Mouse (Mus musculus): Measurements from ENCODE around the gene Fabp3. TPM values are rescaled to one million over a fixed set of nuclear protein-coding genes. Genes with fewer than 3 reads are reported as not detected.
A peak's percentile ranks its signal among the peaks of the same experiment; 100 is the strongest.

Gene Fabp3
- polyA plus RNA-seq, 1 experiment from 2014 or later = 339 TPM

DNA sequence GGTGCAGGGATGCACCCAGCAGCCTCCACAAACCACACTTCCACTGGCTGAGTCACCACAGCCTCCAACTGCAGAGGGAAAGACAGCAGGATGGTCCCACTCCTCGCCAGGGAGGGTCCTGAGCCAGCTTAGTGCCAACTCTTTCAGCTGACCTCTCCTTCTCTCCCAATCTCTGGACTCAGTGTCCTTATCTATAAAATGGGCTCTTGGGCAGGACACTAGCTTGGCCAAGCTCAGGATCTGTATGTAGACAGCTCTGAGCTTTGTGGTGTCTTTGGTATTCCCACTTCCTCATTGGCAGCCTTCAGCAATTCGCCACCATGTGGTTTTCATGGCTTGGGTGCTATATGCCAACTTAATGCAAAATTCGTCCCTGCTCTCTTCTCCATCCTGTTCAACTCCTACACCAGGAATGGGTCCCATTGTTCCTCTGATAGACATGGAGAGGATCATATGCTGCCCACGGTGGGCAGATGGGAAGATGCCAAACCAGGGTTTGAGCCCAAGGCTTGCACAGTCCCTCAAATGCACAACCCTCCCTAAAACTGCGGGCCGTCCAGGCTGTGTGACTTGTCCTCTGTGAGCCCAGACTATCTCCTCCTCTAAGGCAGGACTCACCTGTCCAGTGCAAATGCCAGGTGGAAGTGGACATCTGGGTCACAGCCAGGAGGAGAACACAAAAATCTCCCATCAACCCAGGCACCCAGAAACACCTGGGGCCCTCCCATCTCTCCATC lies 37.6 kb upstream of the Fabp3 start:
- Histone ChIP-seq H3K27ac (ENCODE audit: low read depth, low read length) (no peak overlapping the region), H3K9me3 (ENCODE audit: control insufficient read depth, low read length) (no peaks in the 10 kb centered on the region), H3K4me1 (ENCODE audit: control insufficient read depth, insufficient read depth, low read depth, low read length) (peaks cover 4% of the 10 kb centered on the region; the same call in 1 of the 2 replicates), H3K4me2 (ENCODE audit: low read length) (no peak overlapping the region), H3K27me3 (replicated peaks; ENCODE audit: control insufficient read depth, insufficient read depth, low read length) (no peaks in the 10 kb centered on the region), H3K9ac (ENCODE audit: low read depth, low read length) (no peak overlapping the region), H3K4me3 (ENCODE audit: low read length) (no peak overlapping the region), H3K36me3 (ENCODE audit: control insufficient read depth, insufficient read depth, low read length) (no peaks in the 10 kb centered on the region)
- ATAC-seq = no peak
- WGBS = 90% methylated on average over 6 of the region's 6 CpGs

DNA sequence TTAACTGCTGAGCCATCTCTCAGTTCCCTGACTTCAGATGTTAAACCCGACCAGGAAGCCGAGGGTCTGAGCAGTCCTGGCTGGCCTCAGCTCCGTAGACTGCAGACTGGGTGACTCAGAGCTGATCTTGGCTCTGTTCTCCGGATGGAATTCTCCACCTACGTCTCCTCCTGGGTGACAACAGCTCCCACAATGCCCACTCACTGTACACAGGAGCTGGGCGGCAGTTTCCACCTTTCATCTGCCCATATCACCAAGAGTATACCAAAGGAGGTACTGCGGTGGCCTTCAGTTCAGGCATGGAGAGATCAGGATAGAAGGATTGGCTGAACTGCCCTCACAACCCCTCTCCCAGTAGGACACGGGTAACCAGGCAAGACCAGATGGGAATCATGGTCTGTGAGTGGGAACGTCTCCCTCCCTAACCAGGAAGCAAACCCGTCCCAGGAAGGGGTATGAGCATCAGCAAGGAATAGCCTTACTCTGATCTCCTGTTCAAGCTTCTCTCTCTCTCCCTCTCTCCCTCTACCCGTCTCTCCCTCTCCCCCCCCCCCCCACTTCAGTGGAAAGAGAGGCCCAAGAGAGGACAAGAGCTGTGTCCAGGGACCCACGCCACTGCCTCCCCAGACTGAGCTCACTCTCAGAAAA lies 34.6 kb upstream of the Fabp3 start:
- H3K9me3 ChIP-seq (ENCODE audit: control insufficient read depth, low read length) = no peaks in the 10 kb centered on the region
- H3K27me3 ChIP-seq (replicated peaks; ENCODE audit: control insufficient read depth, insufficient read depth, low read length) = no peaks in the 10 kb centered on the region
- H3K4me3 ChIP-seq (ENCODE audit: low read length) = peak overlapping the region; percentile 76
- peak; percentile 31 for ATAC-seq
- H3K27ac ChIP-seq (ENCODE audit: low read depth, low read length) = peak overlapping the region; percentile 91
- H3K9ac ChIP-seq (ENCODE audit: low read depth, low read length) = peak overlapping the region; percentile 91
- peak overlapping the region; percentile 94 for H3K4me2 ChIP-seq (ENCODE audit: low read length)
- WGBS = 4% methylated on average over 11 of the region's 12 CpGs
- H3K4me1 ChIP-seq (ENCODE audit: control insufficient read depth, insufficient read depth, low read depth, low read length) = peaks cover 8% of the 10 kb centered on the region; the same call in 1 of the 2 replicates
- no peaks in the 10 kb centered on the region for H3K36me3 ChIP-seq (ENCODE audit: control insufficient read depth, insufficient read depth, low read length)

DNA sequence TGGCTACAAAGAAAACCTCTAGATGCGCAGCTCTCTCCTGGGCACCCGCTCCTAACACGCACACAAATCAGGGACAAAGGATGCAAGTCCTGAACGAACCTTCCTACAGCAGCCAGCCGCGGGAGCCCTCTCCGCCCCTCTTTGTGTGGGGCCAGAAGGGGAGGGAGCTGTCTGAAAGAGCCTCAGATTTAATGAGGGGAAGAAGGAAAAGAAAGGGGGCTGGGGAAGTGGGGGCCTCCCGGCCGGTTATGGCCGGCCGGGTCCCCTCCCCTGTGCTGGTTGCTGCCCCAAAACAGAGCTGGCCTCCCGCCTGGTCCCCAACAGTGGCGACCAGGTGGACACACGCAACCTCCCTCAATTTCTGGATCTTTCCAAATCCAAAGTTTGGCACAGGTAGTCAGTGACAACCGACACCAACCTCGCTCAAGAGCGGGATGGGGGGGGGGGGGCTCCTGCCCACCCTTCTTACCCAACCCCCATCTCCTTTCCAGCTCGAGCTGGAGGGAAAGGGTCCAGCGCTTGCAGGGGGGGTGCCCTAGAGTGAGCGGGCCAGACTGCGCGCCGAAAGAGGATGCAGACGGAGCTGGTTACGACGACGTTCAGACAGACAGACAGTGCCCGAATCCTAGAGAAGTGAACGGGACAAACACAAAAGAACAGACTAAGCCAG lies 33.9 kb upstream of the Fabp3 start:
- H3K4me3 ChIP-seq (ENCODE audit: low read length) = peak overlapping the region; percentile 76
- H3K4me2 ChIP-seq (ENCODE audit: low read length) = peak overlapping the region; percentile 94
- peak; percentile 76 for ATAC-seq
- WGBS = 0% methylated on average over 29 of the region's 29 CpGs
- H3K27ac ChIP-seq (ENCODE audit: low read depth, low read length) = peak overlapping the region; percentile 91
- peak overlapping the region; percentile 91 for H3K9ac ChIP-seq (ENCODE audit: low read depth, low read length)
- no peaks in the 10 kb centered on the region for H3K36me3 ChIP-seq (ENCODE audit: control insufficient read depth, insufficient read depth, low read length)
- H3K9me3 ChIP-seq (ENCODE audit: control insufficient read depth, low read length) = no peaks in the 10 kb centered on the region
- H3K27me3 ChIP-seq (replicated peaks; ENCODE audit: control insufficient read depth, insufficient read depth, low read length) = no peaks in the 10 kb centered on the region
- peaks cover 8% of the 10 kb centered on the region; the same call in 1 of the 2 replicates for H3K4me1 ChIP-seq (ENCODE audit: control insufficient read depth, insufficient read depth, low read depth, low read length)

DNA sequence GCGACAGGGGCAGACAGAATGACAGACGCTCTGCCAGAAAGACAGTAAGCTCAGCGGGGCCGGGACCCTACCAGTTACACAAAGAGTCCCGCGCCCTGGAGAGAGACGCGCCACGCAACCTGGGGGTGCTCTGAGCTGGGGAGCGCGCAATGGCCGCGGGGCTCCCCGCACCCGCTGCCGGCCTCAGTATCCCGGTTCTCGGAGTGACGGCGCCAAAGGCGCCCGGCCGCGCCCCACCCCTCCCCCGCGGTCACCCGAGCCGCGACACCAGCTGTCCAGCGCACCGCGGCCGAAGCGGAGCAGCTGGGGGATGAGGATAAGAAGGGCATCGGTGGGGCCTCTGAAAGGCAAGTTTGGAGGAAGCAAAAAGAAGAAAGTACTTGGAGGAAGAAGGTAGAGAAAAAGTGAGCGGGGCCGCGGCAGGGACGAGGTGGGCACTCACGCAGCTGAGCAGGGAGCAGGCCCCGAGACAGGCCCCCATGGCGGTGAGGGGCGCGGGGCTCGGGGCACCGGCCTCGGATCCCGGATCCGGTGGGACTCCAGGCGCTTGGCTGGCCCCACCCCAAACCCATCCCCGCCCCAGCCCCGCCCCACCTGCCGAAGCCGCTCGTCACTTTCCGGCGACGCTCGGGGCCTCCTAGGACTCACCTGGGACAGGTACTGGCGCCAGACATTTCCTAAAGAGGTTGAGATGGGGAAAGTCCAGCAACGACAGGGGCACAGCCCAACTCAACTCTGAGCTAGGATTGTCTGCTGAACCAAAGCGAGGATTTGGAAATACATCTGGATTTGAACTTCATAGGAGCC lies 33.2 kb upstream of the Fabp3 start:
- Histone ChIP-seq H3K27me3 (replicated peaks; ENCODE audit: control insufficient read depth, insufficient read depth, low read length) (no peaks in the 10 kb centered on the region), H3K4me3 (ENCODE audit: low read length) (peak overlapping the region; percentile 76), H3K9ac (ENCODE audit: low read depth, low read length) (peak overlapping the region; percentile 91), H3K27ac (ENCODE audit: low read depth, low read length) (peak overlapping the region; percentile 91), H3K4me2 (ENCODE audit: low read length) (peak overlapping the region; percentile 94), H3K9me3 (ENCODE audit: control insufficient read depth, low read length) (no peaks in the 10 kb centered on the region), H3K4me1 (ENCODE audit: control insufficient read depth, insufficient read depth, low read depth, low read length) (peaks cover 8% of the 10 kb centered on the region; the same call in 1 of the 2 replicates), H3K36me3 (ENCODE audit: control insufficient read depth, insufficient read depth, low read length) (no peaks in the 10 kb centered on the region)
- ATAC-seq = peak; percentile 29; the same call in 1 of the 2 replicates
- WGBS = 1% methylated on average over 49 of the region's 62 CpGs

DNA sequence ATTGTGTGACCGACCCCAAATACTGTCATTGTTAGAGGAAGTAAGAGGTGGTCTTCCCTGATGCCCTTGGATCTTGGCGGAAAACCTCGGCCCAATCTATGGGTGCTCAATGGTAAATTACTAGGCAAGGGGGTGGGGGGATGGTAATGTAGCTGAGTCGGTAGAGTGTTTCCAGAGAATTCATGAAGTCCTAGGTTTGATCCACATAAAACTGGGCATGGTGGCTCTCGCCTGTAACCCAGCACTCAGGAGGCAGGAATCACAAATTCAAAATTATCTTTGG lies 32.6 kb upstream of the Fabp3 start:
- H3K9ac ChIP-seq (ENCODE audit: low read depth, low read length) = peak overlapping the region; percentile 91
- no peaks in the 10 kb centered on the region for H3K36me3 ChIP-seq (ENCODE audit: control insufficient read depth, insufficient read depth, low read length)
- peak overlapping the region; percentile 94 for H3K4me2 ChIP-seq (ENCODE audit: low read length)
- no peak for ATAC-seq
- H3K4me3 ChIP-seq (ENCODE audit: low read length) = peak overlapping the region; percentile 76
- H3K9me3 ChIP-seq (ENCODE audit: control insufficient read depth, low read length) = no peaks in the 10 kb centered on the region
- H3K27ac ChIP-seq (ENCODE audit: low read depth, low read length) = peak overlapping the region; percentile 91; the same call in 1 of the 2 replicates
- H3K4me1 ChIP-seq (ENCODE audit: control insufficient read depth, insufficient read depth, low read depth, low read length) = peaks cover 8% of the 10 kb centered on the region; the same call in 1 of the 2 replicates
- 38% methylated on average over 5 of the region's 5 CpGs for WGBS
- no peaks in the 10 kb centered on the region for H3K27me3 ChIP-seq (replicated peaks; ENCODE audit: control insufficient read depth, insufficient read depth, low read length)

DNA sequence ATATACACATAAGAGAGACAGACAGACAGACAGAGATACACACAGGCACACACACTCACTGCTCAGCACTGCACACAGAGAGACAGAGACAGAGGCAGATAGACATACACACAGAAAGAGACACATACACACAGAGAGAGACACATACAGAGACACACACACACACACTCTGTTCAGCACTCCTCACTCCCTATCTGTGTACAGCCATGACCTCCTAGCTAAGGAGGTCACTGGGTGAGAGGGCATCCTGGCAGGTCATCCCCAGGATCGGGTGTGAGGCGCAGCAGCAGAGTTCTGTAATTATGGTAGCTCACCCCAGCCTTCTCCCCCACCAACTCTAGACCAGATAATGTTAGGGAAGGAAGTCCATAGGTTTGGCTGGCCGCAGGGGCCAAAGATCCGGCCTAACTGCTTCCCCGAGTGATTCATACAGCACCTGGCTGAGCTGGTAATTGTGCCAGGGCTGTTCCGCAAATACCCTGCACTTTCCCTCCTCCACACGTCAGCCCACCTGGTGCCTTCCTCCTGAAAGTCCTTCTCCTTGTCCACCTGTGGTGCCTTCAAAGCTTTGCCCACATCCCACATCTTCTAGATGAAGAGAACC lies 31.7 kb upstream of the Fabp3 start:
- ATAC-seq = no peak
- H3K9ac ChIP-seq (ENCODE audit: low read depth, low read length) = no peak overlapping the region

DNA sequence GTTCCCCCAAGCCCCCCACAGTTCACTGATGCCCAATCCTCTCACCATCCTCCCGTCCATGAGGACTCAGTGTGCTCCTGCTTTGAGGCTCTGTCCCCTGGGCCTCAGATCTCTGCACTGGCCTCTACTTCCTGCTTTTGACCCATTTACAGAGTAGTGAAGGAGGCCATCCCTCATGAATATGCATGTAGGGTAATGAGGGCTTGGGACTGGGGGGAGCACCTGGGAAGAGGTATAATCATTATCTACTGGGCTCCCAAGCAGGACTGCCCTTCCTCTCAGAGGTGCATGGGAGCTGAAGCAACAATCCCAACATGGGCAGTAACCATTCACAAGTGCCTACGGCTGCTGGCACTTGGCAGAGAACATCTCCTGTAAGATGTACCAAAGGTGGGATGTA lies 29.3 kb upstream of the Fabp3 start, which contains the start of gene Serinc2:
Gene Serinc2 (minus strand): TSS at position 101 of the 400 bp plus-strand sequence.
- Histone ChIP-seq H3K27ac (ENCODE audit: low read depth, low read length) (no peak within 1 kb of the TSS), H3K4me3 (ENCODE audit: low read length) (no peak within 1 kb of the TSS), H3K4me2 (ENCODE audit: low read length) (no peak within 1 kb of the TSS), H3K36me3 (ENCODE audit: control insufficient read depth, insufficient read depth, low read length) (no peaks in the 10 kb centered on the region), H3K9ac (ENCODE audit: low read depth, low read length) (no peak within 1 kb of the TSS), H3K9me3 (ENCODE audit: control insufficient read depth, low read length) (no peaks in the 10 kb centered on the region), H3K27me3 (replicated peaks; ENCODE audit: control insufficient read depth, insufficient read depth, low read length) (no peaks in the 10 kb centered on the region), H3K4me1 (ENCODE audit: control insufficient read depth, insufficient read depth, low read depth, low read length) (0 out of 2 replicates have a peak, but pooled peaks cover 3% of the 10 kb centered on the region)
- no peak for ATAC-seq
- WGBS = 72% methylated on average over 2 of the region's 2 CpGs

More for the DNA sequence above, 31.7 kb upstream of the Fabp3 start:
- no peak overlapping the region for H3K4me3 ChIP-seq (ENCODE audit: low read length)
- H3K4me2 ChIP-seq (ENCODE audit: low read length) = no peak overlapping the region
- no peaks in the 10 kb centered on the region for H3K27me3 ChIP-seq (replicated peaks; ENCODE audit: control insufficient read depth, insufficient read depth, low read length)
- H3K9me3 ChIP-seq (ENCODE audit: control insufficient read depth, low read length) = no peaks in the 10 kb centered on the region
- 70% methylated on average over 6 of the region's 7 CpGs for WGBS
- H3K36me3 ChIP-seq (ENCODE audit: control insufficient read depth, insufficient read depth, low read length) = no peaks in the 10 kb centered on the region
- H3K27ac ChIP-seq (ENCODE audit: low read depth, low read length) = no peak overlapping the region
- peaks cover 8% of the 10 kb centered on the region; the same call in 1 of the 2 replicates for H3K4me1 ChIP-seq (ENCODE audit: control insufficient read depth, insufficient read depth, low read depth, low read length)

DNA sequence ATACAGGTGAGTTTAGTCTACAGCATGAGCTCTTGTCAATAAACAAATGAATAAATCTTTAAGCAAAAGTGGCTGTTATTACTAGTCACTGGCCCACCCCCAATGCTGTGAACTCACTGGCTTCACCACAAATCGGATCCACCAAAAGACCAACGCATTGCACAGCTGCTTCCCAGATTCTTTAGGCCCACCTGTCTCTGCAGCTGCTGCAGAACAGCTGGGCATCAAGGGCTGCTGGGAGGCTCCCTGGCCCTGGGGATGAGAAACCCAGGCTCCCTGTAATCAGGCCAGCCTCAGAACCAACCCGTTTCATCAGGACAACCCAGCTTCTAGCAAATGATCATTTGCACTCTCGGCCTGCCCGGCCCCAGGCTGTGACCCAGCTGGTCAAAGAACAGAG lies 25.5 kb upstream of the Fabp3 start:
- Histone ChIP-seq H3K4me3 (ENCODE audit: low read length) (no peak overlapping the region), H3K4me2 (ENCODE audit: low read length) (no peak overlapping the region), H3K27ac (ENCODE audit: low read depth, low read length) (no peak overlapping the region), H3K4me1 (ENCODE audit: control insufficient read depth, insufficient read depth, low read depth, low read length) (no peaks in the 10 kb centered on the region), H3K27me3 (replicated peaks; ENCODE audit: control insufficient read depth, insufficient read depth, low read length) (no peaks in the 10 kb centered on the region), H3K9ac (ENCODE audit: low read depth, low read length) (no peak overlapping the region), H3K36me3 (ENCODE audit: control insufficient read depth, insufficient read depth, low read length) (no peaks in the 10 kb centered on the region), H3K9me3 (ENCODE audit: control insufficient read depth, low read length) (no peaks in the 10 kb centered on the region)
- 82% methylated on average over 5 of the region's 5 CpGs for WGBS
- ATAC-seq = no peak
